Mouse (Mus musculus) gastrocnemius, postnatal 25 days (tissue): ENCODE results near the gene 4933405O20Rik. TPM values are rescaled to one million over a fixed set of nuclear protein-coding genes. Genes with fewer than 3 reads are reported as not detected.

Experiments
- DNase-seq: peaks from one replicate; pipeline ENCODE4 v3.0.0; 2022
- long read RNA-seq, 2 experiments: library from polyadenylated mRNA; stranded (forward); transcript quantifications; one replicate each; pipeline ENCODE4 v2.0.0; 2021
- total RNA-seq, 2 experiments: library from RNA; stranded (reverse); gene quantifications; 1 replicate in 1 of 2; 2 replicates in 1 of 2; pipeline ENCODE4 v1.2.3; 2021

Gene 4933405O20Rik
- not detected for total RNA-seq
- long read RNA-seq, experiment 1 = 0 reads
- long read RNA-seq, experiment 2 = 0 reads

GRCm38 (mm10) chr7:50598890-50599289, at the start of gene 4933405O20Rik:
Gene 4933405O20Rik (plus strand): TSS chr7:50599190.
- DNase-seq = no peak

GRCm38 (mm10) chr7:50549572-50549971, 49.4 kb upstream of the 4933405O20Rik start:
- DNase-seq = no peak

GRCm38 (mm10) chr7:50551426-50551825, 47.6 kb upstream of the 4933405O20Rik start:
- no peak for DNase-seq

- no peak for DNase-seq
Measured at GRCm38 (mm10) chr7:50562708-50563107, 36.3 kb upstream of the 4933405O20Rik start.

GRCm38 (mm10) chr7:50573841-50574240, 25.1 kb upstream of the 4933405O20Rik start:
- DNase-seq = no peak

DNA sequence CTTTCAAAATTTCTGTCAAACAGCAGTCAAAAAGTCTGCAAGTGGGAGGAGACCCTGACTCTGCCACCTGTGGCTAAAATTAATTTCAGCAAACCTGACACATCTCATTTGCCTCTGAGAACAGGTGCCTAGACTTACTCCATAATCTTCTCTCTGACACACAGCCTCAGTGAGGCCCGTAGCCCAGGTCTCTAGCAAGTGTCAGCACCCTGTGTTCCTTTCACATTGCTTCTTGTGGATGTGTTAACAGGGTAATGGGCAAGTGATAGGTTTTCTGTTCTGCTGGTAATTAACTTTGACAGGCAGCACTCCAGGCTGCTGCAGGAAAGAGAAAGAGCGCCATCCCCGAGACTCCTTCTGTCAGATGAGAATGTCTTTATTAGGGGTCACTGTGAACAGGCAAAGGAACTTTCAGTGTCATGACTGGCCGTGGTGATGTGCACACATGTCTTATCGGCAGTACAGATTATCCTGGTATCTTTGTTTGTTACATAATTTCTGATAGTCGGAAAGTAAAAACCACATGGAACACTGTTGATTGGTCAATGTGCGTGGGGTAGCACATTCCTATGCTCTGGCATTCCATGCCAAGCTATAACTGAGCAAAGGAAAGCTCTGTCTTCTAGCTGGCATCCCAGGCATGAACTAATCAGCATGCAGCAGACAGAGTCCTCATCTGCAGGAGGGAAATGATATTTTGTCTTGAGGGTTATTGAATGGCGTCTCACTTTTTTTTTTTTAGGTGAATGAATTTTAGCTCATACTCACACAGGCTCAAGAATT, 10.2 kb upstream of the 4933405O20Rik start:
- DNase-seq = no peak

DNA sequence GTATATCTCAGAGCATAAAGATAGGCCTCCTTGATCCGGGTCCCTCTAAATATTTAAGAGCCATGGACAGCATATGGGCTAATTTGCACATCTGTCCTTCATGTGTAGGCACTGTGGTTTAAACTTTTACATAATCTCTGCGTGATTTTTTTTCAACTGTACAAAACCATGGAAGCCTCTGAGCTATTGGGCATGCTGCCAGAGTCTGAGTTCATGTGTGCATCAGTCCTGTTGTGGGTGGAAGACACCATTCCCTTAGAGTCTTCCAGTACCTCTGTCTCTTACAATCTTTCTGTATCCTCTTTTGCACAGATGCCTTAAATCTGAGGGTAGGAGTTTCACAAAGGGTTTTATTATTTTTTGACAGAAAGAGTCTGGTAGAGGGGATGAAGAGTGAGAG, 15.1 kb downstream of the 4933405O20Rik start:
- DNase-seq = no peak

DNA sequence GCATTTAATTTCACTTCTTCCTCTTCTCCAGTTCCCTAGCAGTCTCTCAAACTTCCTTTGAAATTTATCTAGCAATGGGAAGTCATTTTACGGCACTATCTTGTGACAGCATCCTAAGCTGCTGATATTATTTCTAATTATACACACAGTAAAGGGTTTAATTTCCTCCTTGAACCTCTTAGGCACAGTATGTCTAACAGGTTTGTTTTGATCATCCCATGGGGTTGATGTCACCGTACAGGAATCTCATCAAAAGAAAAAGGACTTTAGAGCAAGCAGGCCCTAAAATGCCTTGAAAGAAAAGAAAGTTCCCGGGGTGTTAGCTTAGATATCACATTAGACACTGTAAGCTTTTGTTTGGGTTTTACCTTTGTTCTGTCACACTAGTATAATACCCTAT, 30.2 kb downstream of the 4933405O20Rik start:
- DNase-seq = no peak

DNA sequence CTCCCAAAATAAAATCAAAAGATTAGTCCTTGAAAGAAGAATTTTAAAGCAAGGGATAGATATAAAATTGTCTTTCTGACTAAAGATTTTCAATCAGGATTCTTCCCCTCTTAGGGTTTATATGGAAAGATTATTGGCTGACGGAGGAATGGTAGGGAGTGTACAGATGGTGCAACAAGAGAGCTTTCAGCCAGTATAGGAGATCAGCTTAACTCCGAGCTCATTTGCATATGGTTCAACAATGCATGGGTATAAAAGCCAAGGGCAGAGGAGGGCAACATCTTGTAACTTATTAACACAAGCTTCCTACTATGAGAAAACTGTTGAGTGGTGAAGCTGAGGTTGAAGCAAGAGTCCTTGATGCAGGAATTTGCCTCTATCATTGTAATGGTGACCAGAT, 34.2 kb downstream of the 4933405O20Rik start:
- no peak for DNase-seq
